Mouse (Mus musculus) layer of hippocampus, adult 8-10 months (tissue): ENCODE data around the gene Isy1. TPM values are rescaled to one million over a fixed set of nuclear protein-coding genes. Genes with fewer than 3 reads are reported as not detected.
A peak's percentile ranks its signal among the peaks of the same experiment; 100 is the strongest.

Experiments
- DNase-seq, 2 experiments: peaks; one replicate each; pipeline ENCODE4 v3.0.0; 2022; ENCODE audit warnings: low spot score in 2 of 2
- total RNA-seq, 4 experiments: library from RNA; stranded (reverse); gene quantifications; 2 replicates each; pipeline ENCODE4 v1.2.4; 2022

Isy1 gene
- total RNA-seq, 4 experiments from 2014 or later: 24.5 to 37.1 (median 28.0) TPM

GRCm38 (mm10) chr6:87850155-87850899 lies 11.7 kb upstream of the Isy1 start:
- peak in 1 of 2 experiments; percentile 31 for DNase-seq

GRCm38 (mm10) chr6:87849780-87850154 lies 11.2 kb upstream of the Isy1 start:
- no peak for DNase-seq

GRCm38 (mm10) chr6:87846813-87847212 lies 8.2 kb upstream of the Isy1 start:
- no peak for DNase-seq

- DNase-seq: no peak
These were observed 6.6 kb upstream of the Isy1 start for GRCm38 (mm10) chr6:87845031-87845695.

GRCm38 (mm10) chr6:87842254-87842653 lies 3.7 kb upstream of the Isy1 start:
- no peak for DNase-seq

- DNase-seq: no peak
These were observed 3.0 kb upstream of the Isy1 start for GRCm38 (mm10) chr6:87841635-87842034.

- DNase-seq: no peak
These were observed 1.3 kb upstream of the Isy1 start for GRCm38 (mm10) chr6:87839797-87840341.

GRCm38 (mm10) chr6:87835695-87836094 lies 2.9 kb downstream of the Isy1 start, which contains the start of gene Gm45140:
Gene Gm45140, minus strand, starts transcription at chr6:87835795.
- no peak for DNase-seq

GRCm38 (mm10) chr6:87820366-87820765 lies 18.2 kb downstream of the Isy1 start:
- DNase-seq: no peak

GRCm38 (mm10) chr6:87814486-87814885 lies 24.1 kb downstream of the Isy1 start:
- no peak for DNase-seq

- no peak for DNase-seq
These were observed 25.9 kb downstream of the Isy1 start for GRCm38 (mm10) chr6:87812656-87813055.

- DNase-seq: peak; percentile 82
These were observed 26.8 kb downstream of the Isy1 start, which contains the start of gene Rab43 for GRCm38 (mm10) chr6:87811675-87812338. Gene Rab43, minus strand, starts transcription at chr6:87812164.

- DNase-seq: peak; percentile 34 to 37
These were observed 27.6 kb downstream of the Isy1 start for GRCm38 (mm10) chr6:87810713-87811669.

- no peak for DNase-seq
These were observed 28.3 kb downstream of the Isy1 start for GRCm38 (mm10) chr6:87810311-87810710.

GRCm38 (mm10) chr6:87809651-87810161 lies 28.9 kb downstream of the Isy1 start:
- DNase-seq: no peak

GRCm38 (mm10) chr6:87809144-87809543 lies 29.5 kb downstream of the Isy1 start:
- DNase-seq: no peak

- no peak for DNase-seq
These were observed 30.1 kb downstream of the Isy1 start for GRCm38 (mm10) chr6:87808521-87808920.

GRCm38 (mm10) chr6:87807735-87808440 lies 30.7 kb downstream of the Isy1 start:
- no peak for DNase-seq

GRCm38 (mm10) chr6:87806857-87807256 lies 31.7 kb downstream of the Isy1 start:
- DNase-seq: no peak

GRCm38 (mm10) chr6:87806028-87806427 lies 32.6 kb downstream of the Isy1 start:
- DNase-seq: no peak
